Mouse (Mus musculus) E14TG2a.4 (cell line): Measurements from ENCODE around the gene Chrnb4.
A peak's percentile ranks its signal among the peaks of the same experiment; 100 is the strongest.

Experiments
- H3K27me3 ChIP-seq: 2 replicates; pipeline ENCODE4 v1.6.1; 2014; ENCODE audit warnings: low read length, control low read depth; ENCODE audit not compliant: insufficient read depth
- H3K36me3 ChIP-seq: 2 replicates; pipeline ENCODE4 v1.6.1; 2014; ENCODE audit warnings: low read length, control low read depth; ENCODE audit not compliant: insufficient read depth
- H3K4me1 ChIP-seq: replicated peaks from 2 replicates; pipeline ENCODE4 v1.6.1; 2014; ENCODE audit warnings: low read depth, low read length, control low read depth
- H3K4me3 ChIP-seq: replicated peaks from 2 replicates; pipeline ENCODE4 v1.5.1; 2014; ENCODE audit warnings: mild to moderate bottlenecking, low read length
- H3K9me3 ChIP-seq: 2 replicates; pipeline ENCODE4 v1.6.1; 2014; ENCODE audit warnings: low read length, control low read depth
- CTCF ChIP-seq: conservative IDR thresholded peaks from 2 replicates; pipeline ENCODE4 v1.5.1; 2014; ENCODE audit warnings: low read length
- NANOG ChIP-seq: IDR thresholded peaks from 2 replicates; pipeline ENCODE4 v1.6.1; 2014; ENCODE audit warnings: borderline replicate concordance, low read length, mixed read lengths
- POU5F1 ChIP-seq: IDR thresholded peaks from 2 replicates; pipeline ENCODE4 v1.6.1; 2014; ENCODE audit warnings: low read length, borderline replicate concordance

Gene Chrnb4

GRCm38 (mm10) chr9:55048211-55048880, at the start of gene Chrnb4:
Chrnb4 (minus strand) TSS chr9:55048779.
- H3K27me3 ChIP-seq, result peaks cover 24% of the 10 kb centered on the region
- no peak for TF ChIP-seq NANOG
- no peak for TF ChIP-seq CTCF
- no peak for TF ChIP-seq POU5F1
- peak within 1 kb of the TSS; percentile 81 for H3K4me3 ChIP-seq
- no peaks in the 10 kb centered on the region for H3K36me3 ChIP-seq
- H3K4me1 ChIP-seq, result peaks cover 35% of the 10 kb centered on the region
- no peaks in the 10 kb centered on the region for H3K9me3 ChIP-seq

- Histone ChIP-seq H3K27me3 (no peaks in the 10 kb centered on the region; the same call in 1 of the 2 replicates), H3K4me1 (peaks cover 33% of the 10 kb centered on the region), H3K4me3 (no peak overlapping the region), H3K9me3 (no peaks in the 10 kb centered on the region), H3K36me3 (no peaks in the 10 kb centered on the region)
- TF ChIP-seq NANOG (no peak), CTCF (no peak), POU5F1 (no peak)
Observed at GRCm38 (mm10) chr9:55096870-55097269, 48.3 kb upstream of the Chrnb4 start.

- Histone ChIP-seq H3K9me3 (no peaks in the 10 kb centered on the region), H3K27me3 (no peaks in the 10 kb centered on the region; the same call in 1 of the 2 replicates), H3K4me3 (no peak overlapping the region), H3K4me1 (peaks cover 25% of the 10 kb centered on the region), H3K36me3 (no peaks in the 10 kb centered on the region)
- TF ChIP-seq NANOG (no peak), CTCF (no peak), POU5F1 (no peak)
Observed at GRCm38 (mm10) chr9:55096033-55096432, 47.5 kb upstream of the Chrnb4 start.

- Histone ChIP-seq H3K4me3 (no peak overlapping the region), H3K9me3 (no peaks in the 10 kb centered on the region), H3K36me3 (no peaks in the 10 kb centered on the region), H3K27me3 (no peaks in the 10 kb centered on the region), H3K4me1 (0 out of 2 replicates have a peak, but pooled peaks cover 2% of the 10 kb centered on the region)
- TF ChIP-seq CTCF, result no peak
- no peak for TF ChIP-seq POU5F1
- no peak for TF ChIP-seq NANOG
Observed at GRCm38 (mm10) chr9:55090141-55090540, 41.6 kb upstream of the Chrnb4 start.

DNA sequence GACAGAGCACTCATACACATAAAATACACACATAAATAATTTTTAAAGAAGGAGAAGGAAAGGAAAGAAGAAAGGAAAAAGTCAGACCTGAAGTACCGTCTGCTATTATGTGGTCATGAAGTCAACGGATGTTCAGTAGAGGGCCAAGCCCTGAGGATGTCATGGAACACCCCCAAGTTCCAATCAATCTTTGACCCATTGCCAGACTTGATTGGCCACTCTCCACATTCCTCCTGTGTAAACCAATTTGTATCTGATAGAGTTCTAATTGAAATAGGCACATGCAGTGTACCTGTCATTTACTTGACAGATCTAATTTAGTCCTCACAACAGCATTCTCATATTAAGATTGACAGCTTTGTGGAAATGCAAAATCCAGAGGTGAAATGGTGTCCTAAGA, 40.6 kb upstream of the Chrnb4 start:
- Histone ChIP-seq H3K9me3 (no peaks in the 10 kb centered on the region), H3K4me3 (no peak overlapping the region), H3K36me3 (no peaks in the 10 kb centered on the region), H3K27me3 (no peaks in the 10 kb centered on the region), H3K4me1 (0 out of 2 replicates have a peak, but pooled peaks cover 2% of the 10 kb centered on the region)
- TF ChIP-seq CTCF (no peak), NANOG (no peak), POU5F1 (no peak)

- Histone ChIP-seq H3K4me1 (peaks cover 23% of the 10 kb centered on the region), H3K27me3 (peaks cover 8% of the 10 kb centered on the region; the same call in 1 of the 2 replicates), H3K4me3 (no peak overlapping the region), H3K36me3 (no peaks in the 10 kb centered on the region), H3K9me3 (peaks cover under 1% of the 10 kb centered on the region)
- no peak for TF ChIP-seq CTCF
Observed at GRCm38 (mm10) chr9:55083154-55083913, 34.8 kb upstream of the Chrnb4 start.

DNA sequence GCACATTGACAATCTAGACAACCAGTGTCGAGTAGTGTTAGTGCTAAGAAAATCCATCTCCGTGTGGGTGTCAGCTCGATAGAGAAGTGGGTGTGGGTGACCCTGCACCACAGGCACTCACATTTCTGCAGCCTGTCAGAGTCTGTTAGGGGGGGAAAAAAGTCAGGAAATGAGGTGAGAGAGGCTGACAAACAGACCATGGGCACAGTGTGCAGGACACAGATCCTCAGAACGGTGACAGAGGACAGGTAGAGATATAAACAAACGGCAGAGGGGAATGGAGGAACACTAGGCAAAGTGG, 19.3 kb upstream of the Chrnb4 start:
- peaks cover 19% of the 10 kb centered on the region for H3K9me3 ChIP-seq
- no peaks in the 10 kb centered on the region for H3K27me3 ChIP-seq
- no peak for TF ChIP-seq NANOG
- no peak for TF ChIP-seq CTCF
- no peak for TF ChIP-seq POU5F1
- peaks cover 4% of the 10 kb centered on the region for H3K4me1 ChIP-seq
- H3K4me3 ChIP-seq, result no peak overlapping the region
- no peaks in the 10 kb centered on the region for H3K36me3 ChIP-seq

DNA sequence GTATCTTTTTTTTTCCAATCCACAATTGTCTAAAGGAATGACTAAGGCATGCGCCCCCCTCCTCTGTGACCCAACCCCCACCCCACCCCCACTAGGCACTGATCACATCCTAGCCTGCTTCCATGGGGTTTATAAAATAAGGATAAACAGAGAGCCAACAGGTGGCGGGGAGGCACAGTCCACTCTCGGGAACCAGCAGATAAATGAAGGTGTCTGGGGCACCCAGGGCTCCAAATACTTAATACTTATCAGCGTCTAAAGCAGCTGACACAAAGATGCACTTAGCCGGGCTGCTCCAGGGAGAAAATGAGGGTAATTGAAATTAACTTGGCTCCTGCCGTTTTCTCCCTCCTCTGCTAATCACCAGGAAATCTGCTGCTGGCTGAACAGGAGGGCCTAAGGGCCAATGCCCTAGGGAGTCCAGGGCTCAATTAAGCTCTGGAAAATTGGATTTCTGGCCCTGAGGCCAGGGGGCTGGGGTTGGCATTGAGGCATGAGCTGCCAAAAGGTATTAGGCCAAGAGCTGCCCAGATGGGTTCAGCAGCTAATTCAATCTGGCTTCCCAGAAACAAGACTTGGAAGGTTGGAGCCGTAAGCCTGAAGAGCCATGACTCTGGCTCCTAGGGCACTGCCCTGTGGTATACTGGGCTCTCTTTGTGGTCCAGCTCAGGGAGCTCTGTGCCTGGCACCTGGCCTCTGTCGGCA, 18.8 kb upstream of the Chrnb4 start:
- H3K4me3 ChIP-seq, result no peak overlapping the region
- H3K9me3 ChIP-seq, result peaks cover 19% of the 10 kb centered on the region
- H3K36me3 ChIP-seq, result no peaks in the 10 kb centered on the region
- TF ChIP-seq POU5F1, result no peak
- no peak for TF ChIP-seq NANOG
- TF ChIP-seq CTCF, result no peak
- peaks cover 4% of the 10 kb centered on the region for H3K4me1 ChIP-seq
- no peaks in the 10 kb centered on the region for H3K27me3 ChIP-seq
